Mouse (Mus musculus) cortical plate, adult 2 months (tissue): ENCODE results near the gene Ern1.

Source experiments
- CTCF ChIP-seq: fragments of 200-500 bp; IDR thresholded peaks from 2 replicates; pipeline ENCODE4 v1.5.1; 2011; ENCODE audit warnings: mild to moderate bottlenecking, control low read depth, low read length; ENCODE audit not compliant: insufficient read depth; ENCODE audit errors: extremely low read depth
- POLR2A ChIP-seq: fragments of 200-500 bp; IDR thresholded peaks from 2 replicates; pipeline ENCODE4 v1.6.1; 2011; ENCODE audit warnings: mild to moderate bottlenecking, low read length, control low read depth; ENCODE audit not compliant: insufficient read depth; ENCODE audit errors: extremely low read depth

- no peak for TF ChIP-seq POLR2A
- TF ChIP-seq CTCF: no peak
Measured at GRCm38 (mm10) chr11:106437039-106437438, 50.6 kb downstream of the Ern1 start.
